Mouse (Mus musculus) kidney, postnatal 0 days (tissue): ENCODE measurements around the gene Cntf. TPM values are rescaled to one million over a fixed set of nuclear protein-coding genes. Genes with fewer than 3 reads are reported as not detected.
A peak's percentile ranks its signal among the peaks of the same experiment; 100 is the strongest.

Source experiments
- ATAC-seq: fragments of 200-750 bp; cut with Nextera tagmentation; replicated peaks from 2 replicates; pipeline ENCODE4 v1.8.0; 2017; ENCODE audit warnings: low read depth, moderate number of reproducible peaks, moderate TSS enrichment, moderate library complexity; ENCODE audit not compliant: low FRiP score
- DNase-seq: peaks from one replicate; pipeline ENCODE4 v3.0.0-alpha.2; 2016; ENCODE audit warnings: low spot score
- H3K27ac ChIP-seq: fragments of 300-500 bp; sonication (generic); 2 replicates; pipeline ENCODE4 v1.5.1; 2014; ENCODE audit warnings: mild to moderate bottlenecking
- H3K27me3 ChIP-seq: fragments of 300-500 bp; sonication (generic); 2 replicates; pipeline ENCODE4 v1.6.1; 2014; ENCODE audit warnings: low read length, mixed read lengths; ENCODE audit not compliant: insufficient read depth
- H3K36me3 ChIP-seq: fragments of 300-500 bp; sonication (generic); 2 replicates; pipeline ENCODE4 v1.6.1; 2014; ENCODE audit warnings: low read length, mixed read lengths; ENCODE audit not compliant: insufficient read depth
- H3K4me1 ChIP-seq: fragments of 300-500 bp; sonication (generic); replicated peaks from 2 replicates; pipeline ENCODE4 v1.6.1; 2014; ENCODE audit warnings: antibody characterized with exemption, low read length, mixed read lengths; ENCODE audit not compliant: insufficient read depth
- H3K4me2 ChIP-seq: fragments of 300-500 bp; sonication (generic); 2 replicates; pipeline ENCODE4 v1.6.1; 2014; ENCODE audit warnings: mild to moderate bottlenecking, low read length, moderate library complexity, mixed read lengths
- H3K4me3 ChIP-seq: fragments of 300-500 bp; sonication (generic); replicated peaks from 2 replicates; pipeline ENCODE4 v1.5.1; 2014; ENCODE audit warnings: low read depth, low read length
- H3K9ac ChIP-seq: fragments of 300-500 bp; sonication (generic); 2 replicates; pipeline ENCODE4 v1.6.1; 2014; ENCODE audit warnings: low read depth, low read length
- H3K9me3 ChIP-seq: fragments of 300-500 bp; sonication (generic); replicated peaks from 2 replicates; pipeline ENCODE4 v1.6.1; 2016; ENCODE audit warnings: low read length, inconsistent platforms, mixed read lengths
- CTCF ChIP-seq: IDR thresholded peaks from 2 replicates; pipeline ENCODE4 v1.5.1; 2016; ENCODE audit warnings: antibody characterized with exemption, low read depth, mild to moderate bottlenecking, moderate library complexity
- WGBS: fragments of 180-500 bp; shearing (Covaris S2); extraction: QIAGEN DNeasy Blood & Tissue Kit; methylation state at CpG from one replicate; pipeline ENCODE4 v1.1.7; 2014; 5-methylcytosine and 5-hydroxymethylcytosine counted together
- polyA plus RNA-seq: library from polyadenylated mRNA; unstranded; fragments of >200 nt; fragmentation: Nextera tagmentation; extraction: Ambion mirVana; gene quantifications from 2 replicates; pipeline ENCODE4 v1.2.1, GENCODE M21; 2015

Gene Cntf
- polyA plus RNA-seq, 1 experiment from 2014 or later = 4.9 TPM

- no peak overlapping the region for H3K4me2 ChIP-seq
- no peaks in the 10 kb centered on the region for H3K9me3 ChIP-seq
- ATAC-seq (no peak), DNase-seq (no peak)
- no peak for TF ChIP-seq CTCF
- no peaks in the 10 kb centered on the region for H3K27me3 ChIP-seq
- H3K27ac ChIP-seq = no peak overlapping the region
- H3K4me1 ChIP-seq = no peaks in the 10 kb centered on the region
- no peak overlapping the region for H3K4me3 ChIP-seq
- WGBS = 73% methylated on average over 3 of the region's 3 CpGs
- no peaks in the 10 kb centered on the region for H3K36me3 ChIP-seq
- no peak overlapping the region for H3K9ac ChIP-seq
Measured at GRCm38 (mm10) chr19:12802830-12803229, 37.4 kb upstream of the Cntf start.

GRCm38 (mm10) chr19:12801046-12801445 is 35.6 kb upstream of the Cntf start:
- Histone ChIP-seq H3K27ac (no peak overlapping the region), H3K27me3 (no peaks in the 10 kb centered on the region), H3K9ac (no peak overlapping the region), H3K4me2 (no peak overlapping the region), H3K36me3 (no peaks in the 10 kb centered on the region), H3K4me3 (no peak overlapping the region), H3K4me1 (no peaks in the 10 kb centered on the region), H3K9me3 (no peaks in the 10 kb centered on the region)
- no peak for TF ChIP-seq CTCF
- DNase-seq (no peak), ATAC-seq (no peak)
- whole genome bisulfite sequencing = 61% methylated on average over 3 of the region's 3 CpGs

GRCm38 (mm10) chr19:12800621-12801020 is 35.2 kb upstream of the Cntf start:
- TF ChIP-seq CTCF = no peak
- no peak overlapping the region for H3K4me2 ChIP-seq
- no peak overlapping the region for H3K4me3 ChIP-seq
- no peak overlapping the region for H3K9ac ChIP-seq
- DNase-seq (no peak), ATAC-seq (no peak)
- no peaks in the 10 kb centered on the region for H3K4me1 ChIP-seq
- no peaks in the 10 kb centered on the region for H3K9me3 ChIP-seq
- no peaks in the 10 kb centered on the region for H3K27me3 ChIP-seq
- no peak overlapping the region for H3K27ac ChIP-seq
- WGBS = 71% methylated on average over 2 of the region's 2 CpGs
- H3K36me3 ChIP-seq = no peaks in the 10 kb centered on the region

GRCm38 (mm10) chr19:12799081-12799480 is 33.6 kb upstream of the Cntf start:
- Histone ChIP-seq H3K27me3 (no peaks in the 10 kb centered on the region), H3K4me2 (no peak overlapping the region), H3K27ac (no peak overlapping the region), H3K9ac (no peak overlapping the region), H3K9me3 (no peaks in the 10 kb centered on the region), H3K4me3 (no peak overlapping the region), H3K36me3 (no peaks in the 10 kb centered on the region), H3K4me1 (no peaks in the 10 kb centered on the region)
- ATAC-seq (no peak), DNase-seq (no peak)
- TF ChIP-seq CTCF = no peak
- 87% methylated on average over 3 of the region's 3 CpGs for WGBS

- DNase-seq (no peak), ATAC-seq (no peak)
- Histone ChIP-seq H3K4me2 (no peak overlapping the region), H3K27ac (no peak overlapping the region), H3K9ac (no peak overlapping the region), H3K27me3 (no peaks in the 10 kb centered on the region), H3K9me3 (no peaks in the 10 kb centered on the region), H3K4me1 (no peaks in the 10 kb centered on the region), H3K36me3 (no peaks in the 10 kb centered on the region), H3K4me3 (no peak overlapping the region)
- 80% methylated on average over 4 of the region's 4 CpGs for WGBS
- TF ChIP-seq CTCF = no peak
Measured at GRCm38 (mm10) chr19:12798404-12798803, 33.0 kb upstream of the Cntf start.

- Histone ChIP-seq H3K9me3 (no peaks in the 10 kb centered on the region), H3K27me3 (no peaks in the 10 kb centered on the region), H3K4me1 (no peaks in the 10 kb centered on the region), H3K4me3 (peak overlapping the region; percentile 99), H3K4me2 (peak overlapping the region; percentile 71), H3K9ac (peak overlapping the region; percentile 68), H3K27ac (peak overlapping the region; percentile 100), H3K36me3 (no peaks in the 10 kb centered on the region)
- 1% methylated on average over 7 of the region's 7 CpGs for WGBS
- ATAC-seq (no peak), DNase-seq (peak; percentile 85)
- peak; percentile 64 for TF ChIP-seq CTCF
Measured at GRCm38 (mm10) chr19:12797071-12797470, 31.6 kb upstream of the Cntf start.

- H3K4me2 ChIP-seq = peak overlapping the region; percentile 71
- peak; percentile 72 for DNase-seq
- H3K9me3 ChIP-seq = no peaks in the 10 kb centered on the region
- WGBS = under 1% methylated on average over 29 of the region's 29 CpGs
- peak overlapping the region; percentile 100 for H3K27ac ChIP-seq
- peak overlapping the region; percentile 99 for H3K4me3 ChIP-seq
- H3K4me1 ChIP-seq = 0 out of 2 replicates have a peak, but pooled peaks cover 2% of the 10 kb centered on the region
- TF ChIP-seq CTCF = no peak; the same call in 1 of the 2 replicates
- H3K9ac ChIP-seq = peak overlapping the region; percentile 68
- ATAC-seq = peak; percentile 1; the same call in 1 of the 2 replicates
- no peaks in the 10 kb centered on the region for H3K27me3 ChIP-seq
- H3K36me3 ChIP-seq = no peaks in the 10 kb centered on the region
Measured at GRCm38 (mm10) chr19:12796328-12796931, 31.0 kb upstream of the Cntf start.
